Mouse (Mus musculus) layer of hippocampus, adult 2 months (tissue): ENCODE results near the gene Gm10197. TPM values are rescaled to one million over a fixed set of nuclear protein-coding genes. Genes with fewer than 3 reads are reported as not detected.

Experiments
- DNase-seq, 2 experiments: peaks; one replicate each; pipeline ENCODE4 v3.0.0; 2022; ENCODE audit warnings: low spot score in 2 of 2
- H3K27ac ChIP-seq: fragments of 200-600 bp; 2 replicates; pipeline ENCODE4 v1.8.1; 2022
- H3K4me3 ChIP-seq: fragments of 200-600 bp; 2 replicates; pipeline ENCODE4 v1.8.1; 2022; ENCODE audit warnings: mild to moderate bottlenecking
- CTCF ChIP-seq: fragments of 200-600 bp; conservative IDR thresholded peaks from 2 replicates; pipeline ENCODE4 v1.8.1; 2022; ENCODE audit warnings: antibody characterized with exemption, mild to moderate bottlenecking, moderate library complexity
- total RNA-seq, 2 experiments: library from RNA; stranded (reverse); gene quantifications; 2 replicates each; pipeline ENCODE4 v1.2.3; 2021

Gene Gm10197
- total RNA-seq, 2 experiments from 2014 or later, result not detected

GRCm38 (mm10) chr19:53390495-53391007, 19.0 kb upstream of the Gm10197 start, which contains the start of gene Smndc1:
Gene Smndc1 (minus strand): TSS chr19:53390578.
- TF ChIP-seq CTCF, result no peak
- Histone ChIP-seq H3K4me3 (peak within 1 kb of the TSS; percentile 92), H3K27ac (peak within 1 kb of the TSS; percentile 91)
- DNase-seq, result peak; percentile 99

- peak; percentile 40 for TF ChIP-seq CTCF
- peak overlapping the region; percentile 91 for H3K27ac ChIP-seq
- DNase-seq, result peak; percentile 48 to 51
- peak overlapping the region; percentile 92 for H3K4me3 ChIP-seq
Observed at GRCm38 (mm10) chr19:53389851-53390431, 18.4 kb upstream of the Gm10197 start.

GRCm38 (mm10) chr19:53389417-53389816, 17.9 kb upstream of the Gm10197 start:
- no peak for DNase-seq
- peak overlapping the region; percentile 91 for H3K27ac ChIP-seq
- TF ChIP-seq CTCF, result no peak
- H3K4me3 ChIP-seq, result peak overlapping the region; percentile 92

DNA sequence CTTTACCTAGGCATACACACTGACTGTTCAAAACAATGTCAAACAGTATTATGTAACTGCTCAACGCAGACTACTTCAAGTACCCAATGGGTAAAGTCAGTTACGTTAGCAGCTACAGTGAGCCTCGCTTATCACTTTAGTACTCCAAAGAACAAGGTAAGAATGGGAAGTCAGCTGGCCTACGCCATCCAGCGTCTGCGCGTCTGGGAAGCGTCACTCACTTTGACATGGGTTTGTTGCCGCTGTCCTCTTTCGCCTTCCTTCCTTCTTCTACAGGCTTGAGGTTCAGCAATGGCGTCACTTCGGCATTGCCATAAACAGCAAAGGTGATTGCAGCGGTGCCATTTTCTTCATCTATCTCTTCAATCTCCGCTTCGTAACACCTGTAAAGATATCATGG, 11.8 kb upstream of the Gm10197 start:
- Histone ChIP-seq H3K27ac (no peak overlapping the region), H3K4me3 (no peak overlapping the region)
- DNase-seq, result no peak
- no peak for TF ChIP-seq CTCF

DNA sequence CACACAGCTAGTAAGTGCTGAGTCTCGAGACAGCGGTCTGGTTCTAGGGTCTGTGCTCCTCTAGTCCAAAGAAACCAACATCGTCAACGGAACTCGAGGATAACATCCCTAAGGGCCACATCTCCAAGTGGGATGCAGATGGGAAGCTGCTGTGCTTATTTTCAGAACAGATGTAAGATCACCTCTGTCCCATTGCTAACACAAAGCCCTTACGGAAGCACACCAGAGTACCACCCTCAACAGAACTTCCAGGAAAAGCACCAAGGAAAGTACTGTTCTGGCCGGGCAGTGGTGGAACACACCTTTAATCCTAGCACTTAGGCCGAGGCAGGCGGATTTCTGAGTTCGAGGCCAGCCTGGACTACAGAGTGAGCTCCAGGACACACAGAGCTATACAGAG, 6.9 kb upstream of the Gm10197 start:
- no peak for TF ChIP-seq CTCF
- H3K4me3 ChIP-seq, result no peak overlapping the region
- no peak overlapping the region for H3K27ac ChIP-seq
- no peak for DNase-seq

- no peak for TF ChIP-seq CTCF
- no peak for DNase-seq
- H3K4me3 ChIP-seq, result no peak overlapping the region
- H3K27ac ChIP-seq, result no peak overlapping the region
Observed at GRCm38 (mm10) chr19:53377652-53378051, 6.1 kb upstream of the Gm10197 start.

GRCm38 (mm10) chr19:53375816-53376215, 4.2 kb upstream of the Gm10197 start:
- H3K27ac ChIP-seq, result no peak overlapping the region; the same call in 1 of the 2 replicates
- DNase-seq, result no peak
- no peak overlapping the region for H3K4me3 ChIP-seq
- TF ChIP-seq CTCF, result no peak

DNA sequence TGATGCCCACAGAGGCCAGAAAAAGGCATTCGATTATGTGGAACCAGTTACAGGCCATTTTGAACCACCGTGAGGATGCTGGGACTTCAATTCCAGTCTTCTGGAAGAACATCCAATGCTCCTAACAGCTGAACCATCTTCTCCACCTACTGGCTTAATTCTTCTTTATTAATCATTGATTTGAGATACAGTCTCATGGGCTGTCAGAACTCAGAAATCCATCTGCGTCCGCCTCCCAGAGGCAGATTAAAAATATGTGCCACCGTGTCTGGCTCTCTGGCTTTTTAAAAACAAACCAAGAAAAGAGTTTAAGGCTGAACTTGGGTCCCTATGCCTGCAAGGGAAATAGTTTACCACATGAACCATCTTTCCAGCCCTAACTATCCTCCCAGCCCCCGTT, 3.7 kb upstream of the Gm10197 start:
- TF ChIP-seq CTCF, result peak; percentile 51
- peak overlapping the region; percentile 37; the same call in 1 of the 2 replicates for H3K27ac ChIP-seq
- DNase-seq, result no peak

DNA sequence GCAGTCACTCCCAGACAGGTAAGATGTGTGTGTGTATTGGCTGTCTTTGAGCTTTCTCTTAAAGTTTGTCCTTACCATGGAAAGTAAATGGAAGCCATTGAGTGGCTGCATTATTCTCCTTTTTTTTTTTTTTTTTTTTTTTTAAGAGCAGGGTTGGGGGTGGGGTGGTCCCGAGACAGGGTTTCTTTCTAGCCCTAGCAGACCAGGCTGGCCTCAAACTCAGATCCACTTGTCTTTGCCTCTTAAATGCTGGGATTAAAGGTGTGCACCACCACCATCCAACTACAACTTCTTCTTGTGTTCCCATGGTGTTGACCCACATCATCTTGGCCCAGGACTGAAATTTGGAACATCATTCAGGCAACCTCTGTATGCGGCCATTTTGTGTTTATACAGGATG, 2.0 kb upstream of the Gm10197 start:
- no peak for DNase-seq
- Histone ChIP-seq H3K4me3 (no peak overlapping the region), H3K27ac (no peak overlapping the region)
- no peak for TF ChIP-seq CTCF

More for the DNA sequence above, 3.7 kb upstream of the Gm10197 start:
- no peak overlapping the region for H3K4me3 ChIP-seq

GRCm38 (mm10) chr19:53370233-53370632, 1.3 kb downstream of the Gm10197 start:
- no peak for DNase-seq
- Histone ChIP-seq H3K27ac (peak overlapping the region; percentile 56; the same call in 1 of the 2 replicates), H3K4me3 (no peak overlapping the region)
- no peak for TF ChIP-seq CTCF

GRCm38 (mm10) chr19:53369469-53370043, 2.0 kb downstream of the Gm10197 start:
- Histone ChIP-seq H3K4me3 (no peak overlapping the region), H3K27ac (peak overlapping the region; percentile 63)
- peak; percentile 94 for TF ChIP-seq CTCF
- DNase-seq, result peak; percentile 77 to 87

DNA sequence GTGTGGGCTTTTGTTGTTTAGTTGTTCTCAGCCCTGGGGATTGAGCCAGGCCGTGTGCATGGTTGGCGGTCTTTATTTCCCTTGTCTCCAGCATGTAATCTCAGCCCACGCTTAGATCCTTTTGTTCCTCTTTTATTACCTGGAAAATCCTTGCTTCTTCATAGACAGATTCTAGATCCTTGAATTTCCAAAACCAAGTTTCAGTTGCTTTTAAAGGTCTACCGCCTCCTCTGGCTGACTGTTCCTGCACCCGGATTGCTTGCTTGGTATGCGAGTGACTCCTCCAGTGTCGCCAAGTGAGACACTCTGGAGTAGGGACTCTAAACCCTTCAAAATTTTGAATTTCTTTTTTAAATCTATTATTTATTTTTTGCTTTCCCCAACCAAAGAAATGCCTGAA, 4.7 kb downstream of the Gm10197 start:
- H3K27ac ChIP-seq, result peak overlapping the region; percentile 91
- peak; percentile 41 for TF ChIP-seq CTCF
- DNase-seq, result no peak
- H3K4me3 ChIP-seq, result no peak overlapping the region

- DNase-seq, result no peak
- peak overlapping the region; percentile 91 for H3K27ac ChIP-seq
- H3K4me3 ChIP-seq, result no peak overlapping the region
- no peak for TF ChIP-seq CTCF
Observed at GRCm38 (mm10) chr19:53366057-53366775, 5.3 kb downstream of the Gm10197 start.
